Mouse (Mus musculus) heart, postnatal 14 days (tissue): ENCODE results near the gene S100a2. TPM values are rescaled to one million over a fixed set of nuclear protein-coding genes. Genes with fewer than 3 reads are reported as not detected.

Experiments
- DNase-seq, 2 experiments: peaks; one replicate each; pipeline ENCODE4 v3.0.0; 2021 to 2022
- intact Hi-C: fragments of 180-260 bp; cut with DNase I; formaldehyde crosslinking; loops from one replicate; pipeline ENCODE4 v1.15.1; 2025
- long read RNA-seq, 2 experiments: library from polyadenylated mRNA; stranded (forward); transcript quantifications; one replicate each; pipeline ENCODE4 v2.0.0; 2021
- total RNA-seq, 2 experiments: library from RNA; stranded (reverse); gene quantifications; 2 replicates each; pipeline ENCODE4 v1.2.3; 2021

Gene S100a2
- total RNA-seq = not detected
- long read RNA-seq, experiment 1 = 0 reads
- long read RNA-seq, experiment 2 = 0 reads

GRCm38 (mm10) chr3:90589947-90590346 is at the start of gene S100a2:
S100a2 (plus strand) TSS chr3:90590247.
- intact Hi-C loops = loop anchor here (5.0 kb wide), 1 partner anchor 62 kb away; the partner anchor contains the start of gene S100a7a
- no peak for DNase-seq

GRCm38 (mm10) chr3:90540904-90541303 is 49.1 kb upstream of the S100a2 start:
- intact Hi-C loops = loop anchor here (5.0 kb wide), 1 partner anchor 41 kb away; no protein-coding TSS in a partner anchor
- peak; percentile 50 to 56 for DNase-seq

- peak in 1 of 2 experiments; percentile 45 for DNase-seq
- intact Hi-C loops = no loop called here
Observed at GRCm38 (mm10) chr3:90549676-90550420, 40.2 kb upstream of the S100a2 start.

GRCm38 (mm10) chr3:90550421-90550790 is 39.6 kb upstream of the S100a2 start:
- intact Hi-C loops = no loop called here
- no peak for DNase-seq

GRCm38 (mm10) chr3:90552231-90552630 is 37.8 kb upstream of the S100a2 start:
- intact Hi-C loops = no loop called here
- no peak for DNase-seq

DNA sequence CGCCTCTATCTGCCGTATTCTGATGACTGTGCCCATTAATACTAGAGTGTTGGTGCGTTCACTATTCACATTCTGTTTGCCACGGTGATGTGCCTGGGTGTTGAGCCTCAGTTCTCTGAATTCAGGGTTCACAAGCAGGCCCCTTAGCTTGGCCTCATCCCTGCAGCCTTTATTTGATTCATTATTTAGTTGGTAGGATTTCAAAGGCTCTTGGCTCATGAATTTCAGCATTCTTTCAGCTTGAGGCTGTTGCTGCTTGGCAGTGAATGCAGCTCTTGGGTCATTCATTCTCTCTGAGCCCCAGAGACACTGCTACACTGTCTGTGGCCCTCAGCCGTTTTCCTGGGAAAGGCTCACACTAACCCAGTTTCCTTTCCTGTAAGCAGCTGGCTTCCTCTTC is 34.1 kb upstream of the S100a2 start:
- peak in 1 of 2 experiments; percentile 44 for DNase-seq
- intact Hi-C loops = no loop called here

- no peak for DNase-seq
- intact Hi-C loops = no loop called here
Observed at GRCm38 (mm10) chr3:90560008-90560628, 29.9 kb upstream of the S100a2 start, which contains the start of gene S100a3. S100a3 (plus strand) TSS chr3:90560578.

- DNase-seq = peak; percentile 27 to 49
- intact Hi-C loops = no loop called here
Observed at GRCm38 (mm10) chr3:90574691-90575090, 15.4 kb upstream of the S100a2 start.

- intact Hi-C loops = no loop called here
- no peak for DNase-seq
Observed at GRCm38 (mm10) chr3:90575320-90575719, 14.7 kb upstream of the S100a2 start.

DNA sequence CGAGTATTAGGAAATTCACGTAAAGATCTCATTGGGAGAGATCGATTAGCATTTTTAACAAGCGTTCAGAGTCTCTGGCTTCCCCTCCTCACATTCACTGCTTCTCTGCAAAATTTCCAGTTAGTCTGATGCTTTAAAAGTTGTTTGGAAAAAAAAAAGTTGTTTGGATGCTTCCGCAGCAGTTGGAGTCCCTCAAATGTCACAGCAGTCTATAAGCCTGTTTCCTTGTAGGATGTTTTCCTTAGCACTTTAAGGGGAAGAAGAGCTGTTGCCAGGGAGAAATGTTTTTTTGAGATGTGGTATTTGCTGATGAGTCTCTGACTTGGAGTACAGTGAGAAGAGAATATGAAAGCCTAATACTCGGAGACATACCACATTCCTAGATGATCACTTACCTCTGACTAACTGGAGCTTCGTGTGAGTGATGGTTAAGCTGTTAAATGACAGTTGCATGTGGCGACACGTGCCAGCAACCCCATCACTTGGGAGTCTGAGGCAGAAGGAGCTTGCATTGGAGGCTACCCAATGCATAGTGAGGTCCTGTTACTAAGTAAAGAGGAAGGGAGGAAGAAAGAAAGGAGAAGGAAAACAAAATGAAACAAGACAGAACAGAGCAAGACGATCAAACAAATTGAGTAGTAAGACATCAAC is 13.6 kb upstream of the S100a2 start:
- intact Hi-C loops = no loop called here
- no peak for DNase-seq

GRCm38 (mm10) chr3:90579433-90579832 is 10.6 kb upstream of the S100a2 start:
- no peak for DNase-seq
- intact Hi-C loops = no loop called here

GRCm38 (mm10) chr3:90581141-90581540 is 8.9 kb upstream of the S100a2 start:
- DNase-seq = no peak
- intact Hi-C loops = loop anchor here (5.0 kb wide), 1 partner anchor 39 kb away; no protein-coding TSS in a partner anchor

DNA sequence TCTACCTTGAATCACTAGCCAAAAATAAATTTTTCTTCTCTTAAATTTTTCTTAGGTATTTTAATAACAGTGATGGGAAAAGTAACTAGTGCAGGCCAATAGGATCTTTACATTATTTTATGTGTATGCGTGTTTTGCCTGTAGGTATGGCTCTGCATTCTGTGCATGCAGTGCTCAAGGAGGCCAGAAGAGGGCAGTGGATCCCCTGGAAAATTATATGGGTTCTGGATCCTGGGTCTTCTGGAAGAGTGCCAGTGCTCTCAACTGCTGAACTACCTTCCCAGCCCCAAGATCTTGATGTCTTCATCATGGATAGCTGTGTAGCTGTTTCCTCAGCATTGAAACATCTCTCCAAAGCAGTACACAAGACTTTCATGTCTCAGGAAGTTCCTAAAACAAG is 7.9 kb upstream of the S100a2 start:
- DNase-seq = no peak
- intact Hi-C loops = loop anchor here (5.0 kb wide), 1 partner anchor 40 kb away; no protein-coding TSS in a partner anchor

DNA sequence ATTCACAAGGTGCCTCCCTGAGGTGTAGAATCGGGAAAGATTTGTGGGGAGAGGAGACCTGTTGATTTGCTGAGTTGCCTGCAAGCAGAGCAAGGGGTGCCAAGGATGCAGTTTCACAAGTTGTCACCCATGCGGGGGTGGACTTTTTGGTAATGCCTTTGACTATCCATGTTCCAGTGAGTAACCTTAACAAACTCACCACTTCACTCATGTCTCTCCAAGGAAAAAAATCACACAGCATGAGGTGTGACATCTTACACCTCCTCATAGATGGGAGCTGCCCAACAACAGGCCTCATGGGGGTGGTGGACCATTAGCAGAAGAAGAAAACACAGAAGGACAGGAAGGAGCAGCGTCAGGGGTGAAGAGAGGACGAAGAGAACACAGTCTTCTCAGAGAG is 7.5 kb upstream of the S100a2 start:
- intact Hi-C loops = loop anchor here (5.0 kb wide), 1 partner anchor 40 kb away; no protein-coding TSS in a partner anchor
- no peak for DNase-seq

GRCm38 (mm10) chr3:90583893-90584292 is 6.2 kb upstream of the S100a2 start:
- peak; percentile 36 to 47 for DNase-seq
- intact Hi-C loops = loop anchor here (2.0 to 5.0 kb wide), 2 partner anchors 42 to 59 kb away; no protein-coding TSS in a partner anchor

- peak; percentile 68 to 77 for DNase-seq
- intact Hi-C loops = loop anchor here (2.0 to 5.0 kb wide), 2 partner anchors 61 to 67 kb away; partner anchors contain the start of gene S100a7a
Observed at GRCm38 (mm10) chr3:90585595-90585994, 4.5 kb upstream of the S100a2 start.

GRCm38 (mm10) chr3:90586016-90586643 is 3.9 kb upstream of the S100a2 start:
- no peak for DNase-seq
- intact Hi-C loops = loop anchor here (1.0 to 5.0 kb wide), 2 partner anchors 28 to 66 kb away; partner anchors contain the start of gene S100a7a

DNA sequence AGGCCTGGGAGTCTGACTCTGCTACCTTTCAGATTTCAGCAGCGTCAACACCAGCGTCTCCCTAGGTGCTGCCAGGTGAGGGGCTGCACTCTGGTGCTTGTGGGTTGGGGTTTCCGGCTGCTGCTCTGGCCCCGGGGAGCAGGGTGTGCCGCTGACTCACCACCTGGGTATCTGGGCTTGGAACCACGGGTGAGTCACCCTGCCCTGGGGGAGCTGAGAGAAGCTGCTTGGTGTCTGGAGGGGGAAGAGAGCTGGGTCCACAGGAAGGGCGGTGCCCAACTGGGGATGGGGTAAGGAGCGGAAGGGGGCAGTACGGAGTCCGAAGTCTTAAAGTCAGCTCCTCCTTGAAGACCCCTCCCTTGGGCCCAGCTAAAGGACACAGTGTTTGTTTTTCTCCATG is 3.1 kb upstream of the S100a2 start:
- intact Hi-C loops = loop anchor here (1.0 to 5.0 kb wide), 2 partner anchors 27 to 65 kb away; partner anchors contain the start of gene S100a7a

GRCm38 (mm10) chr3:90587361-90588101 is 2.5 kb upstream of the S100a2 start:
- peak in 1 of 2 experiments; percentile 16 for DNase-seq
- intact Hi-C loops = loop anchor here (5.0 kb wide), 1 partner anchor 65 kb away; the partner anchor contains the start of gene S100a7a

More for the DNA sequence above, 3.1 kb upstream of the S100a2 start:
- DNase-seq = peak; percentile 67 to 73
